Mouse (Mus musculus) intestine, embryonic 15.5 days (tissue): ENCODE measurements around the gene Pomp. TPM values are rescaled to one million over a fixed set of nuclear protein-coding genes. Genes with fewer than 3 reads are reported as not detected.
A peak's percentile ranks its signal among the peaks of the same experiment; 100 is the strongest.

Source experiments
- ATAC-seq: fragments of 200-750 bp; cut with Nextera tagmentation; 2 replicates; pipeline ENCODE4 v1.8.0; 2017; ENCODE audit warnings: moderate TSS enrichment, moderate library complexity
- H3K27ac ChIP-seq: fragments of 300-500 bp; sonication (generic); 2 replicates; pipeline ENCODE4 v1.5.1; 2015; ENCODE audit warnings: mild to moderate bottlenecking, inconsistent platforms
- H3K27me3 ChIP-seq: fragments of 300-500 bp; sonication (generic); replicated peaks from 2 replicates; pipeline ENCODE4 v1.6.1; 2015; ENCODE audit warnings: inconsistent platforms
- H3K36me3 ChIP-seq: fragments of 300-500 bp; sonication (generic); 2 replicates; pipeline ENCODE4 v1.6.1; 2015; ENCODE audit warnings: inconsistent platforms
- H3K4me1 ChIP-seq: fragments of 300-500 bp; sonication (generic); replicated peaks from 2 replicates; pipeline ENCODE4 v1.6.1; 2015; ENCODE audit warnings: inconsistent platforms
- H3K4me2 ChIP-seq: fragments of 300-500 bp; sonication (generic); replicated peaks from 2 replicates; pipeline ENCODE4 v1.6.1; 2015; ENCODE audit warnings: mild to moderate bottlenecking, inconsistent platforms
- H3K4me3 ChIP-seq: fragments of 300-500 bp; sonication (generic); replicated peaks from 2 replicates; pipeline ENCODE4 v1.5.1; 2015; ENCODE audit warnings: inconsistent platforms
- H3K9ac ChIP-seq: fragments of 300-500 bp; sonication (generic); 2 replicates; pipeline ENCODE4 v1.6.1; 2015; ENCODE audit warnings: inconsistent platforms
- H3K9me3 ChIP-seq: fragments of 300-500 bp; sonication (generic); 2 replicates; pipeline ENCODE4 v1.6.1; 2016; ENCODE audit warnings: inconsistent platforms
- WGBS: fragments of 180-500 bp; shearing (Covaris S2); methylation state at CpG from one replicate; pipeline ENCODE4 v1.1.7; 2015; 5-methylcytosine and 5-hydroxymethylcytosine counted together
- polyA plus RNA-seq: library from polyadenylated mRNA; unstranded; fragments of >200 nt; fragmentation: Nextera tagmentation; extraction: Ambion mirVana; gene quantifications from 2 replicates; pipeline ENCODE4 v1.2.1, GENCODE M21; 2015

The Pomp gene
- 424 and 470 TPM in 2 replicates for polyA plus RNA-seq

GRCm38 (mm10) chr5:147860449-147861261 is at the start of gene Pomp:
Gene Pomp (plus strand): TSS chr5:147860461.
- Histone ChIP-seq H3K4me2 (peak within 1 kb of the TSS; percentile 75), H3K9me3 (no peaks in the 10 kb centered on the region), H3K4me1 (peaks cover 7% of the 10 kb centered on the region), H3K36me3 (peaks cover 6% of the 10 kb centered on the region), H3K4me3 (peak within 1 kb of the TSS; percentile 96), H3K27ac (peak within 1 kb of the TSS; percentile 81), H3K27me3 (no peaks in the 10 kb centered on the region), H3K9ac (peak within 1 kb of the TSS; percentile 87)
- ATAC-seq: peak; percentile 95
- WGBS: under 1% methylated on average over 68 of the region's 68 CpGs

- H3K4me1 ChIP-seq: no peaks in the 10 kb centered on the region
- 70% methylated on average over 13 of the region's 13 CpGs for WGBS
- no peak overlapping the region for H3K4me2 ChIP-seq
- H3K4me3 ChIP-seq: no peak overlapping the region
- no peak for ATAC-seq
- no peaks in the 10 kb centered on the region for H3K27me3 ChIP-seq
- H3K9me3 ChIP-seq: no peaks in the 10 kb centered on the region
- H3K9ac ChIP-seq: no peak overlapping the region
- no peak overlapping the region for H3K27ac ChIP-seq
- H3K36me3 ChIP-seq: no peaks in the 10 kb centered on the region
Observed at GRCm38 (mm10) chr5:147812255-147813040, 47.8 kb upstream of the Pomp start.

- Histone ChIP-seq H3K4me2 (no peak overlapping the region), H3K9me3 (no peaks in the 10 kb centered on the region), H3K4me1 (no peaks in the 10 kb centered on the region), H3K4me3 (no peak overlapping the region), H3K27ac (no peak overlapping the region), H3K9ac (no peak overlapping the region), H3K27me3 (no peaks in the 10 kb centered on the region), H3K36me3 (no peaks in the 10 kb centered on the region)
- 71% methylated on average over 13 of the region's 13 CpGs for WGBS
- ATAC-seq: no peak
Observed at GRCm38 (mm10) chr5:147814971-147815370, 45.3 kb upstream of the Pomp start.

GRCm38 (mm10) chr5:147815592-147815991 is 44.7 kb upstream of the Pomp start:
- no peak overlapping the region for H3K4me3 ChIP-seq
- no peak for ATAC-seq
- no peak overlapping the region for H3K9ac ChIP-seq
- no peaks in the 10 kb centered on the region for H3K9me3 ChIP-seq
- no peak overlapping the region for H3K4me2 ChIP-seq
- H3K36me3 ChIP-seq: no peaks in the 10 kb centered on the region
- no peak overlapping the region for H3K27ac ChIP-seq
- 84% methylated on average over 8 of the region's 8 CpGs for WGBS
- H3K27me3 ChIP-seq: no peaks in the 10 kb centered on the region
- H3K4me1 ChIP-seq: no peaks in the 10 kb centered on the region

- Histone ChIP-seq H3K36me3 (no peaks in the 10 kb centered on the region), H3K4me1 (no peaks in the 10 kb centered on the region), H3K9ac (no peak overlapping the region), H3K27ac (no peak overlapping the region), H3K27me3 (no peaks in the 10 kb centered on the region), H3K4me3 (no peak overlapping the region), H3K4me2 (no peak overlapping the region), H3K9me3 (no peaks in the 10 kb centered on the region)
- ATAC-seq: no peak
- 68% methylated on average over 4 of the region's 4 CpGs for WGBS
Observed at GRCm38 (mm10) chr5:147816465-147816864, 43.8 kb upstream of the Pomp start.

GRCm38 (mm10) chr5:147817747-147818496 is 42.3 kb upstream of the Pomp start:
- WGBS: 91% methylated on average over 9 of the region's 9 CpGs
- Histone ChIP-seq H3K4me3 (no peak overlapping the region), H3K36me3 (no peaks in the 10 kb centered on the region), H3K4me2 (no peak overlapping the region), H3K4me1 (no peaks in the 10 kb centered on the region), H3K27me3 (no peaks in the 10 kb centered on the region), H3K9ac (no peak overlapping the region), H3K27ac (no peak overlapping the region), H3K9me3 (no peaks in the 10 kb centered on the region)
- ATAC-seq: no peak

GRCm38 (mm10) chr5:147818866-147819265 is 41.4 kb upstream of the Pomp start:
- H3K4me1 ChIP-seq: no peaks in the 10 kb centered on the region
- no peak overlapping the region for H3K4me2 ChIP-seq
- no peak overlapping the region for H3K9ac ChIP-seq
- H3K27me3 ChIP-seq: no peaks in the 10 kb centered on the region
- no peaks in the 10 kb centered on the region for H3K36me3 ChIP-seq
- 84% methylated on average over 8 of the region's 8 CpGs for WGBS
- H3K4me3 ChIP-seq: no peak overlapping the region
- no peaks in the 10 kb centered on the region for H3K9me3 ChIP-seq
- H3K27ac ChIP-seq: no peak overlapping the region
- ATAC-seq: no peak

GRCm38 (mm10) chr5:147819895-147820294 is 40.4 kb upstream of the Pomp start:
- Histone ChIP-seq H3K36me3 (no peaks in the 10 kb centered on the region), H3K4me2 (no peak overlapping the region), H3K9me3 (no peaks in the 10 kb centered on the region), H3K4me3 (no peak overlapping the region), H3K9ac (no peak overlapping the region), H3K27ac (no peak overlapping the region), H3K4me1 (no peaks in the 10 kb centered on the region), H3K27me3 (no peaks in the 10 kb centered on the region)
- 87% methylated on average over 7 of the region's 7 CpGs for WGBS
- no peak for ATAC-seq

GRCm38 (mm10) chr5:147824021-147824605 is 36.1 kb upstream of the Pomp start:
- Histone ChIP-seq H3K4me3 (no peak overlapping the region), H3K27ac (no peak overlapping the region), H3K9ac (no peak overlapping the region), H3K4me1 (peaks cover 9% of the 10 kb centered on the region; the same call in 1 of the 2 replicates), H3K36me3 (no peaks in the 10 kb centered on the region), H3K9me3 (no peaks in the 10 kb centered on the region), H3K27me3 (no peaks in the 10 kb centered on the region), H3K4me2 (no peak overlapping the region)
- ATAC-seq: no peak
- WGBS: 78% methylated on average over 13 of the region's 13 CpGs

- H3K9me3 ChIP-seq: no peaks in the 10 kb centered on the region
- H3K9ac ChIP-seq: no peak overlapping the region
- H3K36me3 ChIP-seq: no peaks in the 10 kb centered on the region
- 0 out of 2 replicates have a peak, but pooled peaks have one; percentile 25 for ATAC-seq
- peaks cover 9% of the 10 kb centered on the region; the same call in 1 of the 2 replicates for H3K4me1 ChIP-seq
- peak overlapping the region; percentile 40 for H3K4me2 ChIP-seq
- H3K27me3 ChIP-seq: no peaks in the 10 kb centered on the region
- 40% methylated on average over 22 of the region's 22 CpGs for WGBS
- H3K4me3 ChIP-seq: no peak overlapping the region
- peak overlapping the region; percentile 28; the same call in 1 of the 2 replicates for H3K27ac ChIP-seq
Observed at GRCm38 (mm10) chr5:147825375-147825969, 34.8 kb upstream of the Pomp start.

GRCm38 (mm10) chr5:147826091-147826490 is 34.2 kb upstream of the Pomp start:
- Histone ChIP-seq H3K36me3 (no peaks in the 10 kb centered on the region), H3K27me3 (no peaks in the 10 kb centered on the region), H3K9ac (no peak overlapping the region), H3K4me2 (peak overlapping the region; percentile 40), H3K27ac (peak overlapping the region; percentile 28; the same call in 1 of the 2 replicates), H3K4me3 (no peak overlapping the region), H3K9me3 (no peaks in the 10 kb centered on the region), H3K4me1 (peaks cover 9% of the 10 kb centered on the region; the same call in 1 of the 2 replicates)
- WGBS: 37% methylated on average over 9 of the region's 9 CpGs
- ATAC-seq: no peak
